ENCODE assay signal across 8 mouse cellular contexts in the genomic region with DNA sequence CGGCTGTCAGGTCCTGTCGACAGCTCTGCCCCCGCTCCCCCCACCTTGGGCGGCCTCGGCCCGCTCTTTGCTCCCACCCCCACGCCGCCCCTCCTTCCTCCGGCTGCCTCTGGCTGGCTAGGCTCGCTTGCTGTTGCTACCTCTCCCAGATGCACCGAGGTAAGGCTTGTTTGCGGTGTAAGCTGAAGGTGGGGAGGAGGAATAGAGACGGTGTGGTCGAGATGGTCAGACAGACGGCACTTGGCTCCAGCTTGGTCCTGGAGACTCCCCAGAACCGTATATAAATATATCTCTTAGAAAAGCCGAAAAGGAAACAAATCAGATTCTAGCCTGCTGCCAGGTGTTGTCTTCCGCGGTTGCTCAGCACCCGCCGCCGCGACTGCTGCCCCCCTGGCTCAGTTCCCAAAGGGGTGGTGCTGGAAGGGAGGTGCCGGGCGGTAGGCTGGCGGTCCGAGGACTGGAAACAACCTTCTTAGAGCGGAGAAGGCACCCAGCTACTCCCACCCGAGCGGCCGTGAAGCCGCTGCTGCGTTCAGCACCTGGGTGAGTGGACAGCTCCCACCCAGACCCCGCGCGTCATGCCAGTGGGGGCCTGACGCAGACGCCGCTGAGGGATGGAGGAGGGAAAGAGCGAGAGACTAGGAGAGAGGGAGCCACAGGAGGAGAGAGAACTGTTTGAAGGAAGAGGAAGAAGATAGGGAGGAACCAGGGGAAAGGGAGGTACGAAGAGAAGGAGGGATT. TPM values are rescaled to one million over a fixed set of nuclear protein-coding genes. Genes with fewer than 3 reads are reported as not detected.
DNase-seq lines count a peak whose midpoint lies in the region; ATAC-seq lines count a peak whose summit lies in the region.

TSS of gene March4 (minus strand) at position 320 of the 741 bp plus-strand sequence.

- H3K27me3 ChIP-seq in hindbrain, embryonic 16.5 days (replicated peaks; ENCODE audit: control insufficient read depth, insufficient read depth, low read length): no peaks in the 10 kb centered on the region

- DNase-seq in Muller cell, postnatal 12 days (ENCODE audit: inconsistent ontology term): peak; percentile 80
- DNase-seq in cerebellum, adult 18-20 months: peak; percentile 40 to 56
- DNase-seq in forelimb bud, embryonic 11.5 days (ENCODE audit: low read depth, low spot score): peak; percentile 85
- DNase-seq in left cerebral cortex, adult 18-20 months (ENCODE audit: low spot score in 2 of 2): peak; percentile 69 to 80
- DNase-seq in lung, postnatal 36 days: peak; percentile 35
- peak; percentile 87 to 89 for DNase-seq in right cerebral cortex, postnatal 10 days (ENCODE audit: low spot score in 2 of 2)

- H3K9me3 ChIP-seq in hindbrain, embryonic 16.5 days (ENCODE audit: control insufficient read depth, low read length): no peaks in the 10 kb centered on the region

- H3K4me2 ChIP-seq in hindbrain, embryonic 16.5 days (ENCODE audit: low read length): peak within 1 kb of the TSS; percentile 82

- peak; percentile 81 for ATAC-seq in hindbrain, embryonic 16.5 days
- no peak for ATAC-seq in erythroid progenitor cell, adult 5-6 weeks (replicated peaks; ENCODE audit: low FRiP score, poor library complexity, severe bottlenecking)

- peak within 1 kb of the TSS; percentile 88 for H3K27ac ChIP-seq in hindbrain, embryonic 16.5 days (ENCODE audit: low read depth, low read length)

- under 1% methylated on average over 41 of the region's 41 CpGs for WGBS in hindbrain, embryonic 16.5 days

- peak within 1 kb of the TSS; percentile 78 for H3K9ac ChIP-seq in hindbrain, embryonic 16.5 days (ENCODE audit: low read depth, low read length)

- H3K36me3 ChIP-seq in hindbrain, embryonic 16.5 days (ENCODE audit: control insufficient read depth, insufficient read depth, low read length): no peaks in the 10 kb centered on the region

- H3K4me1 ChIP-seq in hindbrain, embryonic 16.5 days (ENCODE audit: control insufficient read depth, insufficient read depth, low read depth, low read length): peaks cover 11% of the 10 kb centered on the region

- peak within 1 kb of the TSS; percentile 58 for H3K4me3 ChIP-seq in hindbrain, embryonic 16.5 days (ENCODE audit: low read length)

RNA-seq across cellular contexts. Expression of gene March4, which starts in this region (rescaled TPM):
- polyA plus RNA-seq in hindbrain, embryonic 16.5 days (2015; fragmentation: Nextera tagmentation; extraction: Ambion mirVana): 9.4 and 10.3 TPM in 2 replicates
- 10 to 100 TPM; 18.2 to 18.3 TPM for total RNA-seq in left cerebral cortex, adult 18-20 months (2021)
- not detected in 2 replicates for total RNA-seq in erythroid progenitor cell, adult 5-6 weeks (2015; ENCODE audit: low replicate concordance)
- not detected in 2 replicates for total RNA-seq in erythroid progenitor cell, adult 5-6 weeks (2017; ENCODE audit: low replicate concordance)

Comparison
In these comparisons a context has a peak if more than half of its experiments do, and no peak if none do; other contexts are left out.
1. RNA of gene March4 (total RNA-seq): 18.2 to 18.3 TPM in left cerebral cortex, adult 18-20 months; not detected in erythroid progenitor cell, adult 5-6 weeks; every median in the first group is over 10 times any median in the second.
2. DNase-seq: peak in every context shown above with its lines; median percentile 88 in right cerebral cortex, postnatal 10 days; 85 in forelimb bud, embryonic 11.5 days; 80 in Muller cell, postnatal 12 days; 74 in left cerebral cortex, adult 18-20 months; 48 in cerebellum, adult 18-20 months; 35 in lung, postnatal 36 days.